Mouse (Mus musculus): ENCODE data around the gene Klf3.

DNA sequence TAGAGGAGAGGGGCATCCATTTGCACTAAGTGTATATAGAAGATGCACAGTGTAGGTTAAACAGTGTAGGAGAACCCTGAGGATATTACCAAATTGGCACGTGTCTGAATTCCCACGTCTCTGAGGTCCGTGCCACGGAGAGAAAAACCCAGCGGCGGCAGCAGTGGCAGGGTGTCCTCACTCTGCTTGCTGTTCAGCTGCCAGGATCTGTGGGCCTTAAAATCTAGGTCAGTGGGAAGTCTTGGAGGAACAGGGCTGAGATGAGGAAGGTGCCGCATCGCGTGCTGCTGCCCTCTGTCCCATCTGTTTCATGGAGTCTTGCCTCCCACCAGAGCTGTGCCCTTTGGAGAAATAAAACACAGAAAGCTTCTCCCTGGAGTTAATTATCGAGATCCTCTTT lies 16.9 kb downstream of the Klf3 start:
- TF ChIP-seq CTCF (IDR thresholded peaks at IDR 0.05; ENCODE audit: insufficient read depth, low read length) (no peak), POLR2A (IDR thresholded peaks at IDR 0.05; ENCODE audit: borderline replicate concordance, extremely low read depth, low read depth, low read length) (no peak)
